Mouse (Mus musculus) urinary bladder, postnatal 14 days (tissue): Measurements from ENCODE around the gene Cnga4.
"Not testable (repeated sequence)": the region's sequence is repeated elsewhere in the genome, so short reads cannot be mapped to it uniquely, and the experiment has no call there.

Source experiments
- DNase-seq: peaks from one replicate; pipeline ENCODE4 v3.0.0; 2021; ENCODE audit warnings: low spot score

Cnga4 gene

DNA sequence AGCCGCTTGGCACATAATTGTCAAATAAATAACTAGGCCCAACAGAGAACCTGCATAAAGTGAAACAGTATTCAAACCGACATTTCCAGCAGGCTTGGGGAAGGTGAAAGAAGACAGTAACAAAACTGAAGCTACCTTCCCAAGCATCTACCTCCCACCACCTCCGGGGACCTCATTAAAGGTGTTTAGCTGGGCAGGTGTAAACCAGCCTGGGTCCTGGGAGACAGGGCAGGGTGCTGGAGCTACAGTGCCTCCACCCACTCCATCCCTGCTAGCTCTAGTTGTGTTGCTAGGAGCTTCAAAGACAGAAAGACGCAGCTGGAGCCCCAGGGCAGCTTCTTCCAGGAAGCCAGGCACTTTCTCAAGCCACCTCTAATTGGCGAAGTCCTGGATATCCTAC lies at the start of gene Cnga4:
Cnga4 (plus strand) TSS at position 301 of the 400 bp plus-strand sequence.
- DNase-seq, result no peak

GRCm38 (mm10) chr7:105356064-105356463 lies 48.3 kb upstream of the Cnga4 start:
- not testable (repeated sequence) for DNase-seq

- not testable (repeated sequence) for DNase-seq
Measured at GRCm38 (mm10) chr7:105356487-105356886, 47.9 kb upstream of the Cnga4 start.

DNA sequence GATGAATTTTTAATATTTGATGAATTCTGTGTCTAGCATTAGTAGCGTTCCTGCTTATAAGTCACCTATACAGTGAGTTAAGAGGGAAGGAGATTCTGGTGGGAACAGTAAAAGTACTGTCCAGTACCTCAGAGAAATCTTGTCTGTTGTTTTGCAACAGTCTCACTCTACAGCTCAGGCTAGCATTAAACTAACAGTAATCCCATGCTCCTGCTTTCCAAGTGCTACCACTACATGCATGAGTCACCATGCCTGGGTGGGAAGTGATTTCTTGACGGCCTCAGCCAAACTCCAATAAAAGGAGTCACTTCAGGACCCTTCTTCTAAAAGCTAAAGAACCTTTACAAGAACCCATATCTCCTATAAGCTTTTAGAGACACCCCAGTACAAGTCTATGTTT lies 42.7 kb upstream of the Cnga4 start:
- no peak for DNase-seq

GRCm38 (mm10) chr7:105367268-105367667 lies 37.1 kb upstream of the Cnga4 start:
- DNase-seq, result no peak

DNA sequence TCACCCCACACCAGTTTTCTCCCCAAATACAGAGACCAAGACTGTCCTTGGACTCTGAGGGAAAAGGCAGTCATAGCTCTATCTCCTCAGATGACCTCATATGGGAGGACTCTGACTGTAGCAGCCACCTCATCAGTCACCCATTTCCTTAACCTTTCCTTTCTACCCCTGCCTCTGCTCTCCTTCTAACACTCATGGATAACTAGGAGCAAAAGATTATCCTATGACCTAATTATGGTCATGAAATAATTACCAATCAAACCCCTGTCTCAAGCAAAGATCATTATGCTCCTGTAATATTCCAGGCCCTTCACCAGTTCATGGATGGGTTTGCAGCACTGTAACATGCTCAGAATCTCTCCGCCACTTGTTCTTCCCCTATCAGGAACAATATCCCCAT lies 36.4 kb upstream of the Cnga4 start, which contains the start of gene Olfr692:
Olfr692 (plus strand) TSS at position 301 of the 400 bp plus-strand sequence.
- no peak for DNase-seq

GRCm38 (mm10) chr7:105368521-105368920 lies 35.8 kb upstream of the Cnga4 start:
- DNase-seq, result no peak

GRCm38 (mm10) chr7:105372912-105373311 lies 31.5 kb upstream of the Cnga4 start:
- no peak for DNase-seq

GRCm38 (mm10) chr7:105373509-105373908 lies 30.9 kb upstream of the Cnga4 start:
- DNase-seq, result no peak

- no peak for DNase-seq
Measured at GRCm38 (mm10) chr7:105373976-105374375, 30.4 kb upstream of the Cnga4 start.

DNA sequence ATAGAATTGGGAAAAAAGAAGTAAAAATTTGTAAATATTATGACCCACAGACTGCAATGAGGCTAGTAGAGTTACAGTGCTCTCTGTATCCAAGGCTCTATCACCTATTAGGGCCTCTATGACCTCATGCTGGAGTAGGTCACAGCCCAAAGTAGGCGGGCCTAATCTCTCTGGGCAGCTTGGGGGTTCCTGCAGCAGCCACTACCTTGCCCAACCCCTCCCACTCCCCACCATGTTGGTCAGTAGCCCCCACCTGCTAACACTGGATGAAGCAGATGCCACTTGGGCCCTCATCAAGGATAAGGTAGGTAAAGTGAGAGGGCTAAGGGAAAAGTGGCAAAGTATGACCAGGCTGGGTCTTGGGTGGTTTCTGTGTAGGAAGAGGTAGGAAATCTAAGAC lies 29.5 kb upstream of the Cnga4 start, which contains the start of gene Gm5901:
Gm5901 (plus strand) TSS at position 173 of the 400 bp plus-strand sequence.
- no peak for DNase-seq

GRCm38 (mm10) chr7:105380329-105380728 lies 24.0 kb upstream of the Cnga4 start:
- no peak for DNase-seq

DNA sequence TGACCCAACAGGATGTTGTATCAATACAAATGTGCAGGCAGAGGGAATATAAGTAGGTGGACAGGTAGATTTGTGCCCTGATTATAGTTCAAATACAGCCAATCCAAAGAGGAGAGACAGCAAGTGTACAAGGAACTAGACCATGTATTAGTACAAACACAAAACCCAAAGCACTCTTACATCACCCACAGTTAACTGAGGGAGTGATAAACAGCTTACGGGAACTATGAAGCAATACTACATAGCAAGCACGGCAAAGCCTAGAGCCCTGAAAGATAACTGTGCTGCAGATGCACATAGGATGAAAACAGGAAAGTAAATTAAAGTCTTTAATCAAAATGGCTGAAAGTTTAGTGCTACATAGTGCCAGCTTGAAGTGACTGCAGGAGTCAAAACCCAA lies 16.7 kb upstream of the Cnga4 start:
- no peak for DNase-seq

DNA sequence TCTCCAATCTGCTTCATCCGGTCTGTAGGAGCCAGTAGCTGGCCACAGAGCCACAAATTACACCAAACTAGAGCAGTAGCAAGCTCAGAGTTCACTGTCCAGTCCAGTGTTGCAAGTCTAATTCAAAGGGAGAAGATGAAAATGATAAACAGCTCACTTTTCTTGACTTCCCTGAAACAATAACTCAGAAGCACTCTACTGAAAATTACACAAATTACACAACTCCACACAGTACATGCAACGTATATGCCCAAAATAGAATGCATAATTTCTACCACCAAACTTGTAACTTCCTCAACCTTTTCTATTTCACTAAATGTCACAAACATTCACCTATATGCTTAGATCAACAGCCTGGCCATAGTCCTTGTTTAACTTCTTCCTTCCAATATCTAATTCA lies 14.1 kb upstream of the Cnga4 start:
- DNase-seq, result no peak

DNA sequence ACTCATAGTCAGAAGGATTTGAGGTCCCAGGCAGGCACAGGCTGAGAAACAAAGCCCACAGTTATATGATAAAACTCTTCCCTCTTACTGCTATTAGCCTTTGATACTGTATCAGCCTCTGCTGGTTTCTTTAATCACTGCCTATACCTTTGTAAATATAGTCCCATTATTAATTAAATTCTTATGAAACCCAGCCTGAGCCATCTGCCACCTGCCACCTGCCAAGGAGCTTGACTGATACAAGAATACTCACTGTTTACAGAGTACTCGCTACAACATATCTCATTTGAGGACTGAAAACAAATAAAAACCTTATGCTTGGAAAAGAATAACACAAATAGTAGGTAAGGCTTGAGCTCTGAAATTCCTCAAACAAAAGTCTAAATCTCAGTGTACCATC lies 9.8 kb upstream of the Cnga4 start:
- no peak for DNase-seq

GRCm38 (mm10) chr7:105395131-105395820 lies 9.1 kb upstream of the Cnga4 start:
- DNase-seq, result no peak

- DNase-seq, result no peak
Measured at GRCm38 (mm10) chr7:105396126-105396525, 8.2 kb upstream of the Cnga4 start.

DNA sequence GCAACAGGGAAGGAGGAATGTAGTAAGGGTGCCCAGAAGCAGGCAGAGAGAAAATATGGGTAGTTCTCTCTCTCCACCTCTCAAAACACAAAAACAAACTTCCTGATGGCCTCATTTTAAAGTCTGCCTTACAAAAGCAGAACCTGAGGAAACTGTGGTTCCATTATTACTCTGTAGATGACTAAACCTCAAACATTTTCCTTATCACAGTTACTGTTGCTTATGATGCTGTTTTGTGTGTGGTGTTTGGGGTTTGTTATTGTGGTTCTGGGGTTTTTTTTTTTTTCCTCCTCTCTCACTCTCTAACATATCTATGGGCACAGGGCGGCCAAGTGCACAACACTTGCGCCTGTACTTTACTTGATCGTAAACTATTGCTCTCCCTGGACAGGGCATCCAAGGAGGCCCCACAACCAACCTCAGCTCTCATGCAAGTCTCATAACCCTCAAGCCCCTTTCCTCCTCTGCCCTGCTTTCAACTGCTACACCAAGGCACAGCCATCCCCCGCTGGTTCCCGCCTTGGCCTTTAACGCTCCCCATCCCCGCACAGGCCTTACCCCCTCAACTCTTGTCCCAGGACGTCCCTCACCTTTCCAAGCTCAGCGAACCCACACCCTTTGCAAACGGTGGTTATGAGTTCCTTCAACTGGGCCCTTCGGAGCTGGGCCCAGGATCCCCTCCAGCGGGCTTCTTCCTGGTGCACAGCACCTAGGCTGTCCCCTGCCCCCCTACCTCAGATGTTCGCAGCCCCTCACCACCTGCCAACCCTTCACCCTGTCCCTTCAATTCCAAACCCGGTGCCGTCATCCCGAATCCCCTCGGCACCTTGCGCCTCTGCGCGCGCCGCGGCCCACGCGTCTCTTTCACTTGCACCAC lies 5.1 kb upstream of the Cnga4 start:
- peak; percentile 8 for DNase-seq

GRCm38 (mm10) chr7:105399935-105400624 lies 4.3 kb upstream of the Cnga4 start, which contains the start of gene Fam160a2:
Fam160a2 (minus strand) TSS chr7:105400054.
- peak; percentile 100 for DNase-seq

DNA sequence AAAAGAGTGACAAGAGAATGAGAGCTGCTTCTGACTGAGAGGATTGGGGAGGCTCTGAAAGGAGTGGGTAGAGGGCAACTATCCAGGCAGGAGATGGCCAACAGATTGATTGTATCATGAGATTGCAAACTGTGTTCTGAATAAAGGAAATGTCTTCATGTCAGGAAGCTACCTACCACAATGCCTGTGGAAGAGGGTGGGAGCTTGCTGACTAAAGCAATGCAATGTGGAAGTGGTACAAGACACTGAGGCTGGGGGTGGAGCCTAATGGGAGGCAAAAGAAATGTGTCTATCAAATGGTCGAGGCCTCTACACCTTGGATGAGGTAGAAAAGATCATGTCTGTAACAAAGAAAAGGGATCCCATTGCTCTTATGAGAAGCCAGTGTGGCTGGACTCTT lies 2.0 kb downstream of the Cnga4 start:
- no peak for DNase-seq

DNA sequence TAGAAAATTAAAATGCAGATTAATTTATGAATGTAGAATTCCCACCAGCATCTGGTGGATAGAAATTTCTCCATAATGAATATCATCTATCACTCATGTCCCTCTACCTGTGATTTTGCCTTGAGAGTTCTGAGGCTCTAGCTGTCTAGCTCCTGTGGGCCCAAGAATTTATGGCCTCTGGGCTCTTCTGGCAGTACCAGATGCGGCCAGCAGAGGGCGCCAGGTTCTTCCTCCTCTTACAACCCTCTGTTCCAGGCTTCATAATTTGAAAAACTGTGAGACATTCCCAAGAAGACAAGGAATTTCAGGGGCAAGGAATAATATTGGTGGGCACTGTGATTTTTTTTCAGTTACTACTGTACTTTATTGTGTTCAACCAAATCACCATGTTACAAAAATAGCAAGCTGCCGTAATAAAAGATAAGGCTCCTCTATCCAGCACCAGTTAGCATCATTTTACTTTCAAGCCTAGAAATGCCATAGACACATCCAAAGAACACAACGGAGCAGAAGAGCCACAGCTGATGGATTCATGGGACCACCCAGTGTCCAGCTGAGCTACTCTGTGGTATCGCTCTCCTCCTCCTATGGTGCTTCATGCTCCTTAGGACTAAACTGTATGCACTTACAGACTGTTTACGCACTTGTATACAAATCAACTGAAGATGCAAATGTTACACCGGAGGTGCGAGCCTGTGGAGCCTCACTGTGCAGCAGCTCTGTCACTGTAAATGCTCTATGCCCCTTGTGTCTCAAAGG lies 7.7 kb downstream of the Cnga4 start:
- DNase-seq, result peak; percentile 79

- DNase-seq, result no peak
Measured at GRCm38 (mm10) chr7:105414385-105414784, 10.0 kb downstream of the Cnga4 start.
